Mouse (Mus musculus) layer of hippocampus, adult 2 months (tissue): ENCODE data around the gene Rasa2. TPM values are rescaled to one million over a fixed set of nuclear protein-coding genes. Genes with fewer than 3 reads are reported as not detected.
A peak's percentile ranks its signal among the peaks of the same experiment; 100 is the strongest.
"Not testable (repeated sequence)": the region's sequence is repeated elsewhere in the genome, so short reads cannot be mapped to it uniquely, and the experiment has no call there.

Experiments used
- DNase-seq, 2 experiments: peaks; one replicate each; pipeline ENCODE4 v3.0.0; 2022; ENCODE audit warnings: low spot score in 2 of 2
- H3K27ac ChIP-seq: fragments of 200-600 bp; 2 replicates; pipeline ENCODE4 v1.8.1; 2022
- H3K4me3 ChIP-seq: fragments of 200-600 bp; 2 replicates; pipeline ENCODE4 v1.8.1; 2022; ENCODE audit warnings: mild to moderate bottlenecking
- CTCF ChIP-seq: fragments of 200-600 bp; conservative IDR thresholded peaks from 2 replicates; pipeline ENCODE4 v1.8.1; 2022; ENCODE audit warnings: antibody characterized with exemption, mild to moderate bottlenecking, moderate library complexity
- long read RNA-seq, 2 experiments: library from polyadenylated mRNA; stranded (forward); transcript quantifications; one replicate each; pipeline ENCODE4 v2.0.0; 2021; ENCODE audit warnings: borderline mapping rate in 2 of 2
- total RNA-seq, 2 experiments: library from RNA; stranded (reverse); gene quantifications; 2 replicates each; pipeline ENCODE4 v1.2.3; 2021

The Rasa2 gene
- 10 to 100 TPM; 27.7 to 31.8 TPM for total RNA-seq
- long read RNA-seq, experiment 1, full-length matches to known transcripts = 5 of 13 reads
- long read RNA-seq, experiment 1, partial matches to known transcripts = 0 of 13 reads
- long read RNA-seq, experiment 1, other reads (novel, unspliced or antisense) = 8 of 13 reads
- long read RNA-seq, experiment 2, full-length matches to known transcripts = 9 of 16 reads
- long read RNA-seq, experiment 2, partial matches to known transcripts = 1 of 16 reads
- long read RNA-seq, experiment 2, other reads (novel, unspliced or antisense) = 6 of 16 reads

DNA sequence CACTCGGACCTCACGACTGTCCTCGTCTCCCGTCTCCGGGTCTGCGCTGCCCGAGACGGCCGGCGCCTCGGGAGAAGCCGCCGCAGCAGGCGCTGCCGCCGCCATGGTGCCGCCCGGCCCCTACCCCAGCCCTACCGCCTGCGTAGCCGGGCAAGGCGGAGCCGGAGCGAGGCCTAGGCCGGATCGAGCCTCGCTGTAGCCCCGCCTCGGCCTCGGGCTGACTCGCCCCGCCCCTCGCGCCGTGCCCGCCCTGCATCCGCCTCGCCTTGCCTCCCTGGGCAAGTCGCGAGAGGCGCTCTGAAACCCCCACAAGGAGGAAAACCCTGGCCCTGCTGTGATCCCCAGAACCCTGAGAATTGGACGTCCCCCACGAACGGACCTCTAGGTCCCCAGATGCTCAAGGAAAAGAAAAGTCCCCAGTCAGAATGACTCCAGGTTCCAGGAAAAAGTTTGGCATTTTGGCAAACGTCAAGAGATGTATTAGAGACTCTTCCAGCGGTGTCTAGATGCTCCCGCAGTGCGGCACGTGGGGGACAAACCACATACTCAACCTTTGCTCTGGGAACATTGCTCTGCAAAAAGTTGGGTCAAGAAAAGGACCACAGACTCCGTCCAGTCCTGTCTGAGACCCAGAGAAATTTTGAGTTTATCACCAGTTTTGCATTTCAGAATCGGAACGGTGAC lies at the start of gene Rasa2:
Rasa2 (minus strand) TSS at position 229 of the 684 bp plus-strand sequence.
- peak within 1 kb of the TSS; percentile 75 for H3K4me3 ChIP-seq
- H3K27ac ChIP-seq = peak within 1 kb of the TSS; percentile 96
- peak; percentile 86 to 91 for DNase-seq
- 0 out of 2 replicates have a peak, but pooled peaks have one; percentile 3 for TF ChIP-seq CTCF

DNA sequence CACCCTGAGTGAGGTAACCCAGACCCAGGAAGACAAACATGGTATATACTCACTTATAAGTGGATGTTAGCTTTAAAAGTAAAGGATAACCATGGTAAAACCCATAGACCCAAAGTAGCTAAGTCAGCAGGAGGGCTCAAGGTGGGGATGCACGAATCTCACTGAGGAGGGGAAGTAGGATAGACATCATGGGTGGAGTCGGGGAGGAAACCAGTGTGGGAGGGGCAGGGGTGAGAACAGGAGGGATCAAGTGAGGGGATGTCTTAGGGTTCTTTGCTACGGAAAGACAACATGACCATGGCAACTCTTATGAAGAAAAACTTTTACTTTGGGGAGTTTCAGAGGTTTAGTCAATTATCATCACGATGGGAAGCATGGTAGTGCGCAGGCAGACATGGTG lies 47.2 kb upstream of the Rasa2 start:
- no peak overlapping the region for H3K27ac ChIP-seq
- no peak for TF ChIP-seq CTCF
- no peak overlapping the region for H3K4me3 ChIP-seq
- peak in 1 of 2 experiments; percentile 3 for DNase-seq

DNA sequence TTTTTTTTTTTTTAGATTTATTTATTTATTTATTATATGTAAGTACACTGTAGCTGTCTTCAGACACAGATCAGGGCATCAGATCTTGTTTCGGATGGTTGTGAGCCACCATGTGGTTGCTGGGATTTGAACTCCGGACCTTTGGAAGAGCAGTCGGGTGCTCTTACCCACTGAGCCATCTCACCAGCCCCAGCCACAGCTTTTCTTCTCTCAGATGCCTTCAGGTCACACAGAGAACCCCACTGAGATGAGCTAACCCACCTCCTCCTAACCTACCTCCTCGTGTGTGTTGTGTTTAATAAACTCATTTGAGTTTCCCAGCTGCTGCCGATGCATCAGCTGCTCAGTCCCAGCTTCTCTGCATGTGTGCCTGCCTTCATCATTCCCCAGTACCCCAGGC lies 46.3 kb upstream of the Rasa2 start:
- not testable (repeated sequence) for DNase-seq, H3K4me3 ChIP-seq, H3K27ac ChIP-seq

DNA sequence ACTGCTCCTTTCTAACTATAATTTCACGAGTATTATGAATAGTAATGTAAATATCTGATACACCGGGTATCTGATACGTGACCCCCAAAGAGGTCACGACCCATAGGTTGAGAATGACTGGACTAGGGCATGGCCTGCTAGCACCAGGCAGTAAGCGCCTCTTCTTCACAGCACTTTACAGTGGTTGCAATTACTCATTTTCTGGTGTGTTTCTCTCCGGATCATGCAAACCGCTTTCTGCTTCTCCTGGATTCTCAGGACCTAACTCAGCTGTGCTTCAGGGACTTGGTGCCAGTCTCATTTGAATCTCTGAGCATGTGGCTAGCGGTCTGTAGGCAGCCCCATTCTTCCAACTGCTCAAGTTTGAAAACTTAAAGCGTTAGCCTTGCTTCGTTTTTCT lies 45.3 kb upstream of the Rasa2 start:
- no peak for TF ChIP-seq CTCF
- no peak overlapping the region for H3K27ac ChIP-seq
- H3K4me3 ChIP-seq = no peak overlapping the region
- no peak for DNase-seq

DNA sequence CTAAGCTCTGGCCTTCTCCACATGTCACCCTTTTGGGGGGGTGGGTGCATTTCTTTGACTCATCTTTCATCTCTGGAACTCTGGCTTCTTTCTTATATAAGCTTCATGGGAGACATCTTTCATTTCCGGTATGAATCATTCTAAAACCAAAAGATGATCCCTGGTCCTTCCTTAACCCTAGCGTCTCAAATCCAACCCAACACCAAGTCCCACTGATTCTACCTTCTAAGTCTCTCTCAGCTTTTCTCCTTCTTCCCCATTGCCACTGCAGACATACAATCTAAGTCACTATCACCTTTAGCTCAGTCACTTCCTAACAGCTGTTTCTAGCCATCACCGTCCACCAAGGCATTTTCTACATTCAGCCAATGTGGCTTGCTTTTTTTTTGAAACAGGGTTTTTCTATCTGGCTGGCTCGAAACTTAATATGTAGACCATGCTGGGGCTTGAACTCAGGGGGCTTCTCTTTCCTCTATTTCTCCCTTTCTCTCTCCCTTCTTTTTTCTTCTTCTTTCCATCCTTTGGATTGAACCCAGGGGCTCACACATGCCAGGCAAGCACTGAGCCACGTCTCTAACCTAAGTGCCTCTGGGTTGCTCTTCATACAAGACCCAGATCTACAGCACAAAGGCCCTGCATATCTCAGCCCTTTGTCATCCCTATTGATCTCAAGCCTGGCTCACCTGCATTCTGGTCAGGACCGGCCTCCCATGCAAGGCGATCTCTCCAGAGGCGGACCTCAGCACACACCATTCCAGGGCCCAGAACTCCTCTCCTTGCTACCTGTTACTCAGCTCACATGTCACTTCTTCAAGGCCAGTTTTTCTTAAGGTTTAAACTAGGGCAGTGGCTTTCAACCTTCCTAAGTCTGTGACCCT lies 44.6 kb upstream of the Rasa2 start:
- peak; percentile 14; the same call in 1 of the 2 replicates for TF ChIP-seq CTCF
- no peak for DNase-seq
- no peak overlapping the region for H3K27ac ChIP-seq
- no peak overlapping the region for H3K4me3 ChIP-seq

DNA sequence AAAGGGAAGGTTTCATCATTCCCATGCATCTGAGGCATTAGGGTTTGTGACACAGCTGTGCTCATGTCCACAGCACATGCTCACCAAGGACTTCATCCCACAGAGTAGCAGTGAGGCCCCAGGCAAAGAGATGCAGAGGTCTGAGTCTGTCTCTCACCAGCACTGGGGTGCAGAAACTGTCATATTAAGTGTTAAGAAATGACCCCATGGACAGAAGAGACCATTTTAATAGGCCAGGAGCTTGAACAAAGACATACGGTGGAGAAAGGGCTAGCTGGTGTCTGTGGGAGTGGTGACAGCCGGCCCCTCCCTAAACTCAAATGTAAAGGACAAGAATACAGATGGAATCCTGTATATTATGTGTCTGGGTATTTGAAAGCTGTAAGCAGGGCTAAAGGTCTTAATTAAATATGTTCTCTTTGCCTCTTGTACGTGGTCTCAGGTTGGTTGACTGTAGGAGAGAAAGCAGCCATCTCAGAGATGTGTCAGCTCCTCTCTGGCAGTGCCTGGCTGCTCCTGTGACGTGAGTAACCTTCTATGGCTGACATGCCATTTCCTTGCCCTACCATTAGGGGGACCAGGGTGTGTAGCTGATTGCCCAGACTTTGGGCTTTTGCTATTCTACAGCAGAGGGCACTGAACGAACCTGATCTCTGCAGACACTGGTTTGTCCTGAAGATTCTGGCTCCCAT lies 43.8 kb upstream of the Rasa2 start:
- TF ChIP-seq CTCF = peak; percentile 86
- Histone ChIP-seq H3K4me3 (no peak overlapping the region), H3K27ac (no peak overlapping the region)
- DNase-seq = peak; percentile 47 to 56

DNA sequence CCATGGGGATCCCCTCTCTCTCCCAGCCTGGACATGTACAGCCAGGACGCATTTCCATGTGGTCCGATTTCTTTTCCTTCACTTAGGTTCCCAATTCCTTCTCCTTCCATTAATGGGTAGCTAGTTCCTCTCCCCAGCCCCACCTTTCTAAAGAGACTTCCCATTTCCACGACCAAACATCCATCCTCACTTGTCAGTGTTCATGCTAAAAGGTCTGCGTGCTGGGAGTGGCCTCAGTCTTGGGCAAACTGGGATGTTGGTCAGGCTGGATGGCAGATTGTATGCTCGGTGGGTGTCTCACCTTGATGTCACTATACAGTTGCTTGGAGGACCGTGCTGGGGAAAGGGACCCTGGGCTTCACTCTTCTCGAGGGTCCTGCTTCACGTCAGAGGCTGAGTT lies 42.9 kb upstream of the Rasa2 start:
- Histone ChIP-seq H3K4me3 (no peak overlapping the region), H3K27ac (no peak overlapping the region)
- no peak for DNase-seq
- no peak for TF ChIP-seq CTCF

DNA sequence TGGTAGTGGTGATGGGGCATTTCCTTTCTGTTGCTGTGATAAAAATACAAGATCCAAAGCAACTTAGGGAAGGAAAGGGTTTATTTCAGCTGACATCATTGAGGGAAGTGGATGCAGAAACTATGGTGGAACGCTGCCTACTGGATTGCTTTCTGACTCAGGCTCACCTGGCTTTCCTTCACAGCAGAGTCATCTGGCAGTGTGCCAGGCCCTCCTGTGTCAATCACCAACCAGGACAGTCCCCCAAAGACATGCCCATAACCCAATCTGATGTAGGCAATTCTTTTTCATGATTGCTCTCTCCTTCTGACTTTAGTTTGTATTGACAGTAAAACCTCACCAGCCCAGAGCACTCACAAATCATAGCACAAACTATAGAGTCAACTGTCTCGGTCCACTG lies 41.0 kb upstream of the Rasa2 start:
- TF ChIP-seq CTCF = no peak
- Histone ChIP-seq H3K27ac (no peak overlapping the region), H3K4me3 (no peak overlapping the region)
- no peak for DNase-seq

DNA sequence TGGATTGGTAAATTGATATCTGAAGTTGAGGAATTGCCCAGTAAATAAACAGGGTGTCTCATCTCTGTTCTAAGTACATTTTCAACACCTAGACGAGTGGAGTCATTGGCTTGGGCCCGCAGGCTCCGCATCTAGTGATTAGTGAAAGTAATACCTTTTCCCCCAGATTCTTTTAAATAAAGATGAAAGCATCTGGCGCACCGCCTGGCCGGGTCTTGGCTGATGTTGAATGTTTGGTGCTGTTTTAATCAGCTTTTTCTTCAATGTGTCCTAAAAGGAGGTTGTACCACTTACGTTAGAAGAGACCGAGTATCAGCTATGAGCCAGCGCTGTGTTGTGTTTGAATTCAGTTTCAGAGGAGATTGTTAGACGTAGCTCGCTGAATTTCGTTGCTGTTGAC lies 39.8 kb upstream of the Rasa2 start:
- H3K4me3 ChIP-seq = no peak overlapping the region
- peak overlapping the region; percentile 90 for H3K27ac ChIP-seq
- no peak for DNase-seq
- TF ChIP-seq CTCF = no peak

DNA sequence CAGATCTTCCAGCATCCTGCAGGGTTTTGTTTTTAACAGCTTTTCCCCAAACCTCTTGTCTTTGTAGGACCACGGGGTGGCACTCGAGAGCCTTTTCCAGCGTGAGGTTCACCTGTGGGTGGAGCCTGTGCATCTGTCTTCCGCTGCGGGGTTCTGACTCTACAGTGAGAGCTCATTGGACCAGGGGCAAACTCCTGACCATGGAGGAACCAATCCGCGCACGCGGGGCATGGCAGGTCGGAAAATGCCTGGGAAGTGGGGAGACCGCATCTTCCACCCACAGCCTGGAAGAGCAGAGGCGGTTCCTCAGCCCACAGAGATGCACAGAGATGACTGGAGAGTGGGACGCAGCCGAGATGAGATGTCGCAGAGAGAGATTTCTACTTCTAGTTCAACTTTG lies 38.5 kb upstream of the Rasa2 start:
- Histone ChIP-seq H3K4me3 (peak overlapping the region; percentile 55), H3K27ac (peak overlapping the region; percentile 90)
- peak; percentile 96 to 98 for DNase-seq
- peak; percentile 91 for TF ChIP-seq CTCF

DNA sequence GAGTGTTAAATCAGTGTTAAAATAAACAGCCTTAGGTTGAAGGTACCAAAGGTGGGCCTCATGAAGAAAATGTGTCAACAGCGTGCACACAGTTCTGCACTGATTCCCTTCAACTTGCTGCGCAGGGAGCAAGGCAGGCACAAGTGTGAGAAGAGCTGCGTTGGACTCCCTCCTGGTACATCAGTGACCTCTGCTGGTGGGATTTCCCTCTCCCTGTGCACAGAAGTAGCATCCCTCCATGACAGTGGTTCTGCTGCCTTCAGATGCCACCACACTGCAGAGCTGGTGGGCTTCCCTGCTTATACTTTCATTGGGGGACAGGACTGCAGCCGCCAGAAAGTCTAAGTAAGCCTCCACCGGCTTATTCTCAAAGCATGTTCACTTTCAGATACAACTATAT lies 37.2 kb upstream of the Rasa2 start:
- H3K27ac ChIP-seq = peak overlapping the region; percentile 90
- TF ChIP-seq CTCF = peak; percentile 91
- DNase-seq = peak; percentile 81

DNA sequence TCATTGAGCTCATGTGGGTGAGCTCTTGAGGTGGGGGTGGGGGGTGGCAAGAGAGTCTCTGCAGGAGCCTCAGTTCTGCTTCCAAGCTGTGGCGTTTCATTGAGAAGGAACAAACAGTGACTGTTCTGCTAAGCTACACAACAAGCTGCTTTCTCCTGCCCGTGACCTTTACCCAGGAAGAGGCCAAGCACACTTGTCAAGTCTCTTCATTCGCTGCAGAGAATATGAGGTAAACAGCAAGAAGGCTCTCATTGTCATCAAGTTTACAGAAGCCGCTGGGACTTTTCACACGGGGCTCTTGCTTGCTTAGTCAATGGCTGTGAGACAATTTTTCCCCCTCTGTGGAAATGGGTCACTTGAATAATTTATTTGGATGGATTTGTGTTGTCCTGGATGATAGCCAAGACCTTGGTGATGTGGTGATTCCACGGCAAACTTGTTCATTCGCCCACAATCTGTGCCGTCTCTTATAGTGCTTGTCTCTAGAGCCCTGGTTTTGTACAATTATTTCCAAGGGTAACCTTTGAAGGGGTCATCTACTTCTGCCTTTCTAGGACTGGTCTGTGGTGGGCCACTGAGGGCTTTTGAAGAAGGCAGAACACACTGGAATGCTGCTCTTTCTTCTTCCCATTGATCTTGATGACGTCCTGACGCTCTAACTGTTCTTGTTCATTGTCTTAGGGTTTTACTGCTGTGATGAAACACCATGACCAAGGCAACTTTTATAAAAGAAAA lies 29.3 kb upstream of the Rasa2 start:
- Histone ChIP-seq H3K27ac (peak overlapping the region; percentile 80), H3K4me3 (no peak overlapping the region)
- TF ChIP-seq CTCF = no peak
- peak in 1 of 2 experiments; percentile 42 for DNase-seq

More for the DNA sequence above, 37.2 kb upstream of the Rasa2 start:
- H3K4me3 ChIP-seq = no peak overlapping the region
